ENCODE assay signal across 24 mouse cellular contexts in the genomic region with DNA sequence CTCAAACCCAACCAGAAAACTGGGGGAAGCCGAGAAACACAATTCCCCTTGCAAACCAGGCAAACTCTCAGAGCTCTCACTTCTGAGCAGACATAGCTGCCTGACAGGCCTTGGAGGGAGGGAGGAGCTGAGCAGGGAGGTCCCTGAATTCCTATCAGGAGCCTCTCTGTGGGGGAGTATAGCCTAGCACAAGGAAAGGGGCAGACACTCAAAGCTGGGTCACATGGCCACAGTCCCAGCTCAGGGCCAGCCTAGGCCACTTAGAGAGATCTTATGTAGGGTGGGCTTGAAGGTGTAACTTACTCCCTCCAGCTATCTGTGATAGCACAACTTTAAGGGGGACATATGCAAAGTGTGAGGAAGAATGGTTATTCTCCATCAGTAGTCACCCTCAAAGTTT. TPM values are rescaled to one million over a fixed set of nuclear protein-coding genes. Genes with fewer than 3 reads are reported as not detected.
A peak's percentile ranks its signal among the peaks of the same experiment; 100 is the strongest.
DNase-seq lines count a peak whose midpoint lies in the region; ATAC-seq and TF ChIP-seq lines count a peak whose summit lies in the region.
"Had no signal": no experiment of that assay in that cellular context is flagged by ENCODE, and none has a peak within 500 bp of the region (broad histone marks: within the 10 kb centered on the region; RNA-seq: fewer than 3 reads in every experiment).

No protein-coding gene starts in this region.

- peaks cover 11% of the 10 kb centered on the region for H3K4me1 ChIP-seq in heart, embryonic 12.5 days (replicated peaks)
- no peaks in the 10 kb centered on the region for H3K4me1 ChIP-seq in heart, adult 2 months (ENCODE audit: control insufficient read depth, insufficient read depth, low read length)
- no peaks in the 10 kb centered on the region for H3K4me1 ChIP-seq in lung, embryonic 14.5 days (ENCODE audit: insufficient read depth)
- H3K4me1 ChIP-seq in embryonic facial prominence, embryonic 11.5 days (ENCODE audit: control insufficient read depth, insufficient read depth, low read length), result no peaks in the 10 kb centered on the region
- H3K4me1 ChIP-seq: limb, embryonic 13.5 days had no signal

- H3K4me2 ChIP-seq in heart, embryonic 12.5 days, result peak overlapping the region; percentile 36; the same call in 1 of the 2 replicates
- H3K4me2 ChIP-seq in lung, embryonic 14.5 days, result no peak overlapping the region
- H3K4me2 ChIP-seq in embryonic facial prominence, embryonic 11.5 days (ENCODE audit: low read depth, low read length), result no peak overlapping the region
- H3K4me2 ChIP-seq: limb, embryonic 13.5 days had no signal

- intact Hi-C loops in heart, adult 2 months (cut with DNase I), result no loop called here
- intact Hi-C loops in left cerebral cortex, postnatal 25 days (cut with DNase I), result no loop called here

- TF ChIP-seq EP300 in heart, adult 2 months (IDR thresholded peaks at IDR 0.05; ENCODE audit: insufficient read depth, low read depth, low read length), result no peak

- WGBS in heart, embryonic 12.5 days, result 0% methylated on average over 1 of the region's 1 CpGs
- WGBS in heart, adult 2 months, result 44% methylated on average over 1 of the region's 1 CpGs
- 25% methylated on average over 1 of the region's 1 CpGs for WGBS in lung, embryonic 14.5 days
- WGBS in embryonic facial prominence, embryonic 11.5 days, result 0% methylated on average over 1 of the region's 1 CpGs

- TF ChIP-seq CTCF in heart, adult 2 months (IDR thresholded peaks at IDR 0.05), result no peak
- TF ChIP-seq CTCF in lung, embryonic 14.5 days (IDR thresholded peaks at IDR 0.05; ENCODE audit: low read depth), result no peak

- H3K79me2 ChIP-seq in heart, adult 2 months (replicated peaks; ENCODE audit: control insufficient read depth, insufficient read depth, low read length), result no peaks in the 10 kb centered on the region; the same call in 1 of the 2 replicates

- H3K4me3 ChIP-seq in heart, embryonic 12.5 days, result no peak overlapping the region
- H3K4me3 ChIP-seq in heart, adult 2 months, result no peak overlapping the region
- no peak overlapping the region for H3K4me3 ChIP-seq in lung, embryonic 14.5 days (ENCODE audit: low read depth, low read length)
- H3K4me3 ChIP-seq in embryonic facial prominence, embryonic 11.5 days (ENCODE audit: low read depth, low read length), result no peak overlapping the region
- H3K4me3 ChIP-seq: limb, embryonic 13.5 days had no signal

- no peak overlapping the region for H3K27ac ChIP-seq in heart, embryonic 12.5 days (ENCODE audit: poor library complexity, severe bottlenecking)
- no peak overlapping the region for H3K27ac ChIP-seq in heart, adult 2 months
- H3K27ac ChIP-seq in lung, embryonic 14.5 days (ENCODE audit: low read depth), result no peak overlapping the region
- H3K27ac ChIP-seq in embryonic facial prominence, embryonic 11.5 days (replicated peaks; ENCODE audit: low read depth, low read length), result no peak overlapping the region
- H3K27ac ChIP-seq: limb, embryonic 13.5 days; liver, embryonic 14.5 days had no signal

- H3K9ac ChIP-seq in heart, embryonic 12.5 days, result no peak overlapping the region
- no peak overlapping the region for H3K9ac ChIP-seq in heart, adult 2 months (ENCODE audit: low read depth, low read length)
- H3K9ac ChIP-seq in lung, embryonic 14.5 days, result no peak overlapping the region
- no peak overlapping the region for H3K9ac ChIP-seq in embryonic facial prominence, embryonic 11.5 days (replicated peaks; ENCODE audit: low read length)
- H3K9ac ChIP-seq: limb, embryonic 13.5 days; liver, embryonic 14.5 days had no signal

- no peaks in the 10 kb centered on the region for H3K9me3 ChIP-seq in heart, embryonic 12.5 days (replicated peaks)
- no peaks in the 10 kb centered on the region for H3K9me3 ChIP-seq in lung, embryonic 14.5 days (ENCODE audit: low read depth, low read length)
- H3K9me3 ChIP-seq in embryonic facial prominence, embryonic 11.5 days (replicated peaks; ENCODE audit: control insufficient read depth, low read length), result no peaks in the 10 kb centered on the region
- H3K9me3 ChIP-seq: limb, embryonic 13.5 days had no signal

- DNase-seq in heart, adult 2 months, result no peak
- DNase-seq in lung, embryonic 14.5 days, result peak; percentile 23
- DNase-seq in lung, postnatal 36 days, result no peak
- peak; percentile 77 for DNase-seq in R1 (ENCODE audit: low read depth, low spot score)
- no peak for DNase-seq in embryonic facial prominence, embryonic 11.5 days (ENCODE audit: low spot score)
- no peak for DNase-seq in left cerebral cortex, postnatal 25 days (ENCODE audit: low spot score in 2 of 2)
- DNase-seq: cerebellum, adult 9-11 months; kidney, adult 9 months; spleen, adult 18-20 months; thymus, adult 18-20 months had no signal

- no peaks in the 10 kb centered on the region; the same call in 1 of the 2 replicates for H3K36me3 ChIP-seq in heart, embryonic 12.5 days
- no peaks in the 10 kb centered on the region for H3K36me3 ChIP-seq in heart, adult 2 months (ENCODE audit: control insufficient read depth, insufficient read depth, low read length)
- H3K36me3 ChIP-seq in lung, embryonic 14.5 days (ENCODE audit: insufficient read depth), result 0 out of 2 replicates have a peak, but pooled peaks cover 11% of the 10 kb centered on the region
- no peaks in the 10 kb centered on the region for H3K36me3 ChIP-seq in embryonic facial prominence, embryonic 11.5 days (replicated peaks; ENCODE audit: control insufficient read depth, insufficient read depth, low read depth, low read length)

- 0 out of 2 replicates have a peak, but pooled peaks have one; percentile 36 for ATAC-seq in heart, embryonic 12.5 days (ENCODE audit: insufficient number of reproducible peaks, low FRiP score)
- peak; percentile 76; the same call in 1 of the 2 replicates for ATAC-seq in lung, embryonic 14.5 days (ENCODE audit: insufficient read depth)
- peak; percentile 64; the same call in 1 of the 2 replicates for ATAC-seq in embryonic facial prominence, embryonic 11.5 days (replicated peaks; ENCODE audit: insufficient number of reproducible peaks, low FRiP score, low TSS enrichment, low read depth)
- ATAC-seq in CD4-positive, CD25-positive, alpha-beta regulatory T cell, adult 4 months, result no peak
- ATAC-seq: forebrain, embryonic 16.5 days; lung, postnatal 0 days; Patski had no signal

- no peaks in the 10 kb centered on the region for H3K27me3 ChIP-seq in heart, embryonic 12.5 days (replicated peaks)
- H3K27me3 ChIP-seq in heart, adult 2 months (ENCODE audit: control insufficient read depth, insufficient read depth, low read length), result no peaks in the 10 kb centered on the region
- H3K27me3 ChIP-seq in lung, embryonic 14.5 days (ENCODE audit: insufficient read depth, low read length), result no peaks in the 10 kb centered on the region
- H3K27me3 ChIP-seq in embryonic facial prominence, embryonic 11.5 days (ENCODE audit: control insufficient read depth, insufficient read depth, low read length), result no peaks in the 10 kb centered on the region
- H3K27me3 ChIP-seq: limb, embryonic 13.5 days; Patski had no signal

- no peak for TF ChIP-seq POLR2A in heart, adult 2 months (IDR thresholded peaks at IDR 0.05; ENCODE audit: insufficient read depth, low read depth, low read length)

RNA-seq across cellular contexts. Expression of a gene that starts 46.1 kb away (rescaled TPM):
- 7.9 and 8.0 TPM in 2 replicates for polyA plus RNA-seq in heart, embryonic 12.5 days (2016; fragmentation: Nextera tagmentation; extraction: Ambion mirVana)
- total RNA-seq in heart, adult 2 months (2021), result under 1 TPM; 0.59 to 0.91 TPM
- polyA plus RNA-seq in heart, adult 2 months (2012; rRNA removed), result 0.32 and 0.57 TPM in 2 replicates
- 2.9 and 3.4 TPM in 2 replicates for polyA plus RNA-seq in lung, embryonic 14.5 days (2014; fragmentation: Nextera tagmentation; extraction: Ambion mirVana)
- 17.4 and 22.7 TPM in 2 replicates for polyA plus RNA-seq in embryonic facial prominence, embryonic 11.5 days (2014; fragmentation: Nextera tagmentation; extraction: Ambion mirVana)
- polyA plus RNA-seq in CD4-positive, CD25-positive, alpha-beta regulatory T cell, adult 4 months (2017; shearing (Covaris generic)), result 100 to 1,000 TPM; 136 to 163 TPM
- total RNA-seq in left cerebral cortex, postnatal 25 days (2021), result not detected

RNA-seq across cellular contexts. Expression of a gene that starts 46.6 kb away (rescaled TPM):
- polyA plus RNA-seq in heart, embryonic 12.5 days (2016; fragmentation: Nextera tagmentation; extraction: Ambion mirVana), result 1.0 TPM in 1 of 2 replicates, not detected in the other
- total RNA-seq in heart, adult 2 months (2021), result not detected
- not detected in 2 replicates for polyA plus RNA-seq in heart, adult 2 months (2012; rRNA removed)
- not detected in 2 replicates for polyA plus RNA-seq in lung, embryonic 14.5 days (2014; fragmentation: Nextera tagmentation; extraction: Ambion mirVana)
- polyA plus RNA-seq in embryonic facial prominence, embryonic 11.5 days (2014; fragmentation: Nextera tagmentation; extraction: Ambion mirVana), result 0.99 and 1.2 TPM in 2 replicates
- polyA plus RNA-seq in CD4-positive, CD25-positive, alpha-beta regulatory T cell, adult 4 months (2017; shearing (Covaris generic)), result under 1 TPM in 1 of 2 experiments, not detected in 1; 0.81 TPM
- not detected for total RNA-seq in left cerebral cortex, postnatal 25 days (2021)
- total RNA-seq: gastrocnemius, postnatal 4 days; layer of hippocampus, adult 8-10 months; left cerebral cortex, adult 8-10 months; megakaryocyte, adult 5-6 weeks; neutrophil, adult 5-6 weeks had no signal
- polyA plus RNA-seq: forebrain, embryonic 16.5 days; heart, embryonic 14.5 days; limb, embryonic 13.5 days; liver, embryonic 14.5 days; lung, postnatal 0 days; Patski; stomach, embryonic 14.5 days had no signal

RNA-seq across cellular contexts. Expression of a gene that starts 54.9 kb away (rescaled TPM):
- polyA plus RNA-seq in heart, embryonic 12.5 days (2016; fragmentation: Nextera tagmentation; extraction: Ambion mirVana), result 1.7 and 1.8 TPM in 2 replicates
- not detected for total RNA-seq in heart, adult 2 months (2021)
- polyA plus RNA-seq in heart, adult 2 months (2012; rRNA removed), result not detected in 2 replicates
- not detected in 2 replicates for polyA plus RNA-seq in lung, embryonic 14.5 days (2014; fragmentation: Nextera tagmentation; extraction: Ambion mirVana)
- 1.0 and 1.7 TPM in 2 replicates for polyA plus RNA-seq in embryonic facial prominence, embryonic 11.5 days (2014; fragmentation: Nextera tagmentation; extraction: Ambion mirVana)
- polyA plus RNA-seq in CD4-positive, CD25-positive, alpha-beta regulatory T cell, adult 4 months (2017; shearing (Covaris generic)), result 1 to 10 TPM in 1 of 2 experiments, under 1 TPM in 1; 0.66 to 1.9 TPM
- not detected for total RNA-seq in left cerebral cortex, postnatal 25 days (2021)
- total RNA-seq: gastrocnemius, postnatal 4 days; layer of hippocampus, adult 8-10 months; left cerebral cortex, adult 8-10 months; megakaryocyte, adult 5-6 weeks; neutrophil, adult 5-6 weeks had no signal
- polyA plus RNA-seq: forebrain, embryonic 16.5 days; liver, embryonic 14.5 days; lung, postnatal 0 days; Patski; stomach, embryonic 14.5 days had no signal

Comparison
In these comparisons a context has a peak if more than half of its experiments do, and no peak if none do; other contexts are left out.
1. DNase-seq: peak in lung, embryonic 14.5 days (single experiment) and R1 (single experiment); none in heart, adult 2 months (0 of 2), lung, postnatal 36 days (single experiment), embryonic facial prominence, embryonic 11.5 days (single experiment) and left cerebral cortex, postnatal 25 days (0 of 2).